Mouse (Mus musculus) midbrain, embryonic 14.5 days (tissue): Measurements from ENCODE around the gene Ascc3. TPM values are rescaled to one million over a fixed set of nuclear protein-coding genes. Genes with fewer than 3 reads are reported as not detected.

ENCODE experiments used
- ATAC-seq: fragments of 200-750 bp; cut with Nextera tagmentation; 2 replicates; pipeline ENCODE4 v1.8.0; 2017; ENCODE audit warnings: moderate number of reproducible peaks, moderate library complexity; ENCODE audit not compliant: low FRiP score, low TSS enrichment
- DNase-seq: peaks from one replicate; pipeline ENCODE4 v3.0.0-alpha.2; 2015
- H3K27ac ChIP-seq: fragments of 300-500 bp; sonication (generic); replicated peaks from 2 replicates; pipeline ENCODE4 v1.5.1; 2014; ENCODE audit warnings: mild to moderate bottlenecking, low read depth, low read length, moderate library complexity
- H3K27me3 ChIP-seq: fragments of 300-500 bp; sonication (generic); 2 replicates; pipeline ENCODE4 v1.6.1; 2014; ENCODE audit warnings: low read length, control low read depth, mixed read lengths; ENCODE audit not compliant: control insufficient read depth, insufficient read depth
- H3K36me3 ChIP-seq: fragments of 300-500 bp; sonication (generic); 2 replicates; pipeline ENCODE4 v1.6.1; 2014; ENCODE audit warnings: low read length, control low read depth; ENCODE audit not compliant: control insufficient read depth, insufficient read depth
- H3K4me1 ChIP-seq: fragments of 300-500 bp; sonication (generic); 2 replicates; pipeline ENCODE4 v1.6.1; 2014; ENCODE audit warnings: mild to moderate bottlenecking, antibody characterized with exemption, low read length, control low read depth; ENCODE audit not compliant: control insufficient read depth, insufficient read depth
- H3K4me2 ChIP-seq: fragments of 300-500 bp; sonication (generic); 2 replicates; pipeline ENCODE4 v1.6.1; 2014; ENCODE audit warnings: mild to moderate bottlenecking, low read length, moderate library complexity
- H3K4me3 ChIP-seq: fragments of 300-500 bp; sonication (generic); replicated peaks from 2 replicates; pipeline ENCODE4 v1.5.1; 2014; ENCODE audit warnings: low read depth, low read length
- H3K9ac ChIP-seq: fragments of 300-500 bp; sonication (generic); replicated peaks from 2 replicates; pipeline ENCODE4 v1.6.1; 2014; ENCODE audit warnings: mild to moderate bottlenecking, low read length, moderate library complexity
- H3K9me3 ChIP-seq: fragments of 300-500 bp; sonication (generic); 2 replicates; pipeline ENCODE4 v1.6.1; 2016; ENCODE audit warnings: low read length, control low read depth, mixed read lengths; ENCODE audit not compliant: control insufficient read depth
- WGBS: fragments of 180-500 bp; shearing (Covaris S2); extraction: QIAGEN DNeasy Blood & Tissue Kit; methylation state at CpG from one replicate; pipeline ENCODE4 v1.1.7; 2014; 5-methylcytosine and 5-hydroxymethylcytosine counted together
- polyA plus RNA-seq: library from polyadenylated mRNA; unstranded; fragments of >200 nt; fragmentation: Nextera tagmentation; extraction: Ambion mirVana; gene quantifications from 2 replicates; pipeline ENCODE4 v1.2.1, GENCODE M21; 2014

Ascc3 gene
- polyA plus RNA-seq, 1 experiment from 2014 or later: 24.0 TPM

DNA sequence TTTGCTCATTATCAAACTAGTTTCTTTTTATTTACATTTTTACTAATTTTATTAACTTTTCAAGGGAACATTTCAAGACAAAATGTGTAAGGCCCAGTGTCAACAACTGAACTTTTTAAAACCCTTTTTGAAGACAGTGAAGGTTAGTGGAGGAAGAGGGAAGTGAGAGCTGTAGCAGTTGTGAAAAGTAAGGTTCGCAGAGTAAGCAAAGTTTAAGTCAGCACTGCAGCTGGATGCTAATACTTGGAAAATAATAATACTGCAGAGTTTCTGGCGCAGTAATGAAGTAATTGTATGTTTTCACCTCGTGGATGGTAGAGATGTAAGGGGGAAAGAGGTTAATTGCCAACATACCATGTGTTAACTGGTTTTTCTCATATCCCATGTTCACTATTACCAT is 112.4 kb downstream of the Ascc3 start:
- DNase-seq (no peak), ATAC-seq (no peak)
- no peaks in the 10 kb centered on the region for H3K27me3 ChIP-seq
- 96% methylated on average over 3 of the region's 3 CpGs for WGBS
- H3K9me3 ChIP-seq: no peaks in the 10 kb centered on the region
- no peak overlapping the region for H3K9ac ChIP-seq
- no peak overlapping the region for H3K27ac ChIP-seq
- no peak overlapping the region for H3K4me3 ChIP-seq
- H3K4me2 ChIP-seq: no peak overlapping the region
- H3K36me3 ChIP-seq: peaks cover 5% of the 10 kb centered on the region; the same call in 1 of the 2 replicates
- no peaks in the 10 kb centered on the region for H3K4me1 ChIP-seq

DNA sequence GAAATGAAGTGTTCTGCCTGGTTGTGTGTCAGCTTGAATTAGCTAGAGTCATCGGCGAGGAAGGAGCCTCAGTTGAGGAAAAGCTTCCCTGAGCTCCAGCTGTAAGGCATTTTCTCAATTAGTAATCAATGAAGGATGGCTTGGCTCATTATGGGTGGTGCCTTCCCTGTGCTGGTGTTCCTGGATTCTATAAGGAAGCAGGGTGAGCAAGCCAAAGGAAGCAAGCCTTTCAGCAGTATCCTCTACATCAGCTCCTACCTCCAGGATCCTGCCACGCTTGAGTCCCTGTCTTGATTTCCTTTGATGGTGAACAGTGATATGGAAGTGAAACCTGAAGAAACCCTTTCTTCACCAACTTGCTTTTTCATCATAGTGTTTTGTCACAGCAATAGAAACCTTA is 118.8 kb downstream of the Ascc3 start:
- Histone ChIP-seq H3K4me2 (no peak overlapping the region), H3K9ac (no peak overlapping the region), H3K27me3 (no peaks in the 10 kb centered on the region), H3K27ac (no peak overlapping the region), H3K4me1 (no peaks in the 10 kb centered on the region), H3K36me3 (peaks cover 9% of the 10 kb centered on the region; the same call in 1 of the 2 replicates), H3K4me3 (no peak overlapping the region), H3K9me3 (no peaks in the 10 kb centered on the region)
- no peak for ATAC-seq
- 82% methylated on average over 3 of the region's 3 CpGs for WGBS
- DNase-seq: no peak

DNA sequence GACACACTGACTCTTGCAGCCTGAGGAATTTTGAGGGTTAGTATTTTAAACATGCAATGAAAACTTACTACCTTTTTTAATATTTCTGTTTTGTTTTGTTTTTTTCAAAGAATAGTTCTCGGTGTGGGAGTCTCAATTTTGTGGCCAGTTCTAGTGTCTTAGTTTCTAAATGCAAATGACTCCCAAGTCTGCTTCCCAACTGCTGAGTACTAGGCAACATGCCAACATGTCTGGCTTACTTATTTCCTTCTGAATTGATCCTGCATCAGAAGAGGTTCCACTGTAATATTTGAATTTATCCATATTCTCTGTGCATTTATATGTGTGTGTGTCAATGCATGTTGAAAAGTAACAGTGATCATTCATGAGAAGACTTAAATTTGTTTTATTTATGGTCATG is 119.3 kb downstream of the Ascc3 start:
- WGBS: 84% methylated on average over 1 of the region's 1 CpGs
- Histone ChIP-seq H3K9me3 (no peaks in the 10 kb centered on the region), H3K27me3 (no peaks in the 10 kb centered on the region), H3K36me3 (peaks cover 9% of the 10 kb centered on the region; the same call in 1 of the 2 replicates), H3K4me2 (no peak overlapping the region), H3K27ac (no peak overlapping the region), H3K9ac (no peak overlapping the region), H3K4me1 (no peaks in the 10 kb centered on the region), H3K4me3 (no peak overlapping the region)
- DNase-seq: peak; percentile 13
- no peak for ATAC-seq

DNA sequence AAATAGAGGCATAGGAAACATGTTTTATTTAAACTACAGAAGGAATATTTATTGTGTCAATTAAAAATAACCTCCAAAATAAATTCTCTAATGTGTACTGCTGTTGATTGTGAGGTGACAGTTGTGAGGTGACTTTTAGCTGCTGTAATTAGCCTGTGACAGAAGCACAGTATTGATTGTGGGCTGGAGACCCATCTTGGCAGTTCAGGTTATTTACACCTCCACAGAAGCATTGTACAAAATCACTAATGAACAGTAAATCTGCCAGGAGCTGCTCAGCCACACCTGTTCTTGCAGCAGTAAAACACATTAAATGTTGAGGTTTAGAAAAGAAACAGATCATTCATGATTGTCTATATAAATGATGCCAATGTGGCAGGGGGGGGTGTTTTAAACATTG is 141.0 kb downstream of the Ascc3 start:
- no peak for ATAC-seq
- Histone ChIP-seq H3K36me3 (0 out of 2 replicates have a peak, but pooled peaks cover 4% of the 10 kb centered on the region), H3K4me3 (no peak overlapping the region), H3K27me3 (no peaks in the 10 kb centered on the region), H3K4me2 (no peak overlapping the region), H3K9me3 (no peaks in the 10 kb centered on the region), H3K4me1 (no peaks in the 10 kb centered on the region), H3K9ac (no peak overlapping the region), H3K27ac (no peak overlapping the region)
- DNase-seq: no peak

DNA sequence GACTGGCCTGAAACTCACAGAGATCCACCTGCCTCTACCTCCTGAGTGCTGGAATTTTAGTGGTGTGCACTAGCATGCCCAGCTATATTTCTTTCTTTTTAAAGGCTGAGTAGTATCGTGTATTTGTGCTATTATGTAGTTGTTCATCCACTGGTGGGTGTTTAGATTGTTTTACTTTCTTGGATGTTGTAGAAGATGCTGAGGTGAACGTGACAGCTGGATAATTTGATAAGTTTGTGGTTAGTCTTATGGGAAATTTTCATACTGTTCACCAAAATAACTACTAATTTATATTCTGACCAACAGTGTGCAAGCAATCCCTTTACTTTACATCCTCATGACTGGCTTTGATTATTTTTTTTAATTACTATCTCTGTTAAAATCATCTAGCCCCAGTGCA is 169.6 kb downstream of the Ascc3 start:
- no peaks in the 10 kb centered on the region for H3K4me1 ChIP-seq
- ATAC-seq (no peak), DNase-seq (no peak)
- no peaks in the 10 kb centered on the region for H3K9me3 ChIP-seq
- H3K9ac ChIP-seq: no peak overlapping the region
- H3K36me3 ChIP-seq: no peaks in the 10 kb centered on the region; the same call in 1 of the 2 replicates
- H3K4me3 ChIP-seq: no peak overlapping the region
- H3K4me2 ChIP-seq: no peak overlapping the region
- WGBS: 89% methylated on average over 2 of the region's 2 CpGs
- no peaks in the 10 kb centered on the region for H3K27me3 ChIP-seq
- no peak overlapping the region for H3K27ac ChIP-seq

DNA sequence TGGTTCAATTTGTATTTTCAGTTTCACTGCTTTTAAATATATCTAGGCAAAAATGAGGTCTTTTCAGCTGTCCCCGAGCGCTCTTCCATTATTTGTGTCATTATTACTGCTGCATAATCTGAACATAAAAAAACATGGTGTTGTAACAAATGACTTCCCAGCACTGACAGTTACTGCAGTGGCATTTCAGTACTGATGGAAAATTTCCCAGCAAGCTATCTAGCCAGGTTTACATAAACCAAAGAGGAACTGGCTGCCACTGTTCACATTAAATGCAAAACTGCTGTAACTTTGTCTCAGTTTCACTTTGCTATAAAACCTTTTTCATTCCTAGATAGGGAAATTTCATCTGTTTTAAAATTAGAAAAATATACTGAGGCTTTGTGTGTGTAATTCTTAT is 170.5 kb downstream of the Ascc3 start:
- no peaks in the 10 kb centered on the region for H3K9me3 ChIP-seq
- H3K27ac ChIP-seq: no peak overlapping the region
- no peak for ATAC-seq
- no peak overlapping the region for H3K4me2 ChIP-seq
- H3K36me3 ChIP-seq: no peaks in the 10 kb centered on the region; the same call in 1 of the 2 replicates
- H3K4me3 ChIP-seq: no peak overlapping the region
- no peak for DNase-seq
- H3K9ac ChIP-seq: no peak overlapping the region
- H3K27me3 ChIP-seq: no peaks in the 10 kb centered on the region
- WGBS: 81% methylated on average over 2 of the region's 2 CpGs
- H3K4me1 ChIP-seq: no peaks in the 10 kb centered on the region

DNA sequence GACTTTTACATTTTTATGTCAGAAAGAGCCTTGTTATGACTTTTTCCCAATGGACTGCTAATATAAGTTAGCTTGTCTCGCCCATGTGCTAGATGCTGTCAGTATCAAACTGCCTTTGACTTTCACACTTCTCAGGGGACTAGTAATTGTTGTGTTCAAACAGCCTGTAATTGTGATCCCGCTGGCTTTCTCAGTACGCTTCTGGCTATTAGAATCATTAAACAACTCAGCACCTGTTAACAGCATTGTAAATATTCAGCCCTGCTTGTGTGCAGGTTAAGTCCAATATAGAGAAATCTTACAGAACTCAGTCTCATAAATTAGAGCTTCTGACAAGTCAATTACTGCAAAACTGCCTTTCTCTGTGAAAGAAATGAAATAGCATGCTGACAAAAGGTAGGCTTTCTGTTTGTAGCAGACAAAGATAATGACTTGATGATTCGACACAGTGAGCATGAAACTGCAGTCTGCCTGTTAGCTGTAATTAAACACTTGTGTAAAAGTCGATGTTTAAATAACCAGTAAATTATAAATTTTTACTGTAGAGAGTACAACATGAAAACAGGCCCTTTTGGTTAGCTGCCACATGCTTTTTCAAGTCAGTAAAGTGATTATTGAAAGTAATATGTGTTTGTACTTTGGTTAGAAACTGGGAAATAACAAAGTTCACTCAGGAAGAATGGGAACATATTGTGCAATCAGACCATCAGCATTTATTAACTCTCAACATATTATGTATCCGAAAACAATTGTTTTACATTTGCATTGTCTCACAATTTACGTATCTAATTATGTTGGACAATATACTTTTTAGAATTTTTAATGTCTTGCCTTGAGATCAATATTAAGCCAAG is 171.2 kb downstream of the Ascc3 start:
- Histone ChIP-seq H3K4me2 (no peak overlapping the region), H3K27me3 (no peaks in the 10 kb centered on the region), H3K4me1 (no peaks in the 10 kb centered on the region), H3K27ac (no peak overlapping the region), H3K9me3 (no peaks in the 10 kb centered on the region), H3K4me3 (no peak overlapping the region), H3K9ac (no peak overlapping the region), H3K36me3 (no peaks in the 10 kb centered on the region)
- ATAC-seq (peak; percentile 40; the same call in 1 of the 2 replicates), DNase-seq (peak; percentile 46)
- WGBS: 40% methylated on average over 7 of the region's 7 CpGs

DNA sequence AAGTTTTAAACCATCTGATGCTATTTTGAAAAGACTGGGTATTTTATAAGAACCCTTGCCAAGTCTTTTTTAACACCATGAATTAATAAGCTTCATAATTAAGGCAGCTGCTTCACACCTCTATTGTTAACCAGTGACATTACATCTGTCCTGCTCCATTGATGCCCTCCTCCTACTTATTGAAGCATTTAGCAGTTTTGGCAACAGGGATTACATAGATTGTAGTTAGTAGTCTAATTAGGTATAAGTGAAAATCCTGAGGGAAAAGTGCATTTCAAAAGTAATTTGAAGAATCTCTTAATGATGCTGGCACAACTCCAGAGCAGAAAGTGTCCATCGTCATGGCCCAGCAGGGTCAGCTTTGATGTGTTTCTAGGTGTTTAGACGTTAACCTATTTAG is 180.3 kb downstream of the Ascc3 start:
- Histone ChIP-seq H3K27ac (no peak overlapping the region), H3K4me2 (no peak overlapping the region), H3K9ac (no peak overlapping the region), H3K9me3 (no peaks in the 10 kb centered on the region), H3K36me3 (no peaks in the 10 kb centered on the region), H3K4me1 (no peaks in the 10 kb centered on the region), H3K4me3 (no peak overlapping the region), H3K27me3 (no peaks in the 10 kb centered on the region)
- DNase-seq (peak; percentile 55), ATAC-seq (0 out of 2 replicates have a peak, but pooled peaks have one; percentile 58)
- WGBS: 39% methylated on average over 2 of the region's 2 CpGs

DNA sequence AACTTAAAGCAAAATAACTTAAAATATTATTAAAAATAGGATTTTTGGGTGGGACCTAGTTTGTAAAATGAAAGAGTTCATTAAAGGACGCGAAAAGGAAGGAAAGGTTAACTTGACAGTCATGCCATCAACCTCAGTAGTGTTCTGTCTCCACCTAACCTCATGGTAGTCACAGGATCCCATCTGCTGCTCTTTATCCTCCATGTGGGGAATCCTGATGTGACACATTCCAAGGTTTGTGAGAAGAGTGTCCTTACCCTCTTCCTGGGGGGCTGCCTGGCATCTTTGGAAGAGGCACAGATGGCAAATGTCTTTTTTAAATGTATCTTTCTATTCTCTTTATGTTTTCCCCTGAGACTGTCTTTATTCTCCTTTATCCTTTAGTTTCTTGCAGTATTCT is 181.4 kb downstream of the Ascc3 start:
- ATAC-seq (no peak), DNase-seq (no peak)
- Histone ChIP-seq H3K27me3 (no peaks in the 10 kb centered on the region), H3K9me3 (no peaks in the 10 kb centered on the region), H3K27ac (no peak overlapping the region), H3K4me2 (no peak overlapping the region), H3K4me3 (no peak overlapping the region), H3K9ac (no peak overlapping the region), H3K36me3 (no peaks in the 10 kb centered on the region), H3K4me1 (no peaks in the 10 kb centered on the region)
- 96% methylated on average over 2 of the region's 2 CpGs for WGBS
